Mouse (Mus musculus): ENCODE data around the gene Nmnat2.

- TF ChIP-seq CTCF (IDR thresholded peaks at IDR 0.05; ENCODE audit: control insufficient read depth, insufficient read depth, insufficient replicate concordance, low read depth, low read length) (no peak), POLR2A (IDR thresholded peaks at IDR 0.05; ENCODE audit: control insufficient read depth, low read depth, low read length) (no peak)
Observed at GRCm38 (mm10) chr1:152969081-152969480, 14.3 kb downstream of the Nmnat2 start.

Measured in testis, adult 2 months (tissue).